Mouse (Mus musculus) ovary, postnatal 10 days (tissue): ENCODE measurements around the gene Dnajb2.

Source experiments
- DNase-seq: peaks from one replicate; pipeline ENCODE4 v3.0.0; 2022; ENCODE audit warnings: low spot score

The Dnajb2 gene

GRCm38 (mm10) chr1:75251112-75251970 is 15.1 kb downstream of the Dnajb2 start:
- peak; percentile 42 for DNase-seq

GRCm38 (mm10) chr1:75252308-75252707 is 16.1 kb downstream of the Dnajb2 start:
- DNase-seq, result no peak

GRCm38 (mm10) chr1:75253029-75253428 is 16.8 kb downstream of the Dnajb2 start:
- no peak for DNase-seq

- DNase-seq, result peak; percentile 48
Observed at GRCm38 (mm10) chr1:75253849-75254624, 17.8 kb downstream of the Dnajb2 start.

- no peak for DNase-seq
Observed at GRCm38 (mm10) chr1:75254625-75255013, 18.4 kb downstream of the Dnajb2 start.

GRCm38 (mm10) chr1:75255516-75256046 is 19.4 kb downstream of the Dnajb2 start:
- DNase-seq, result no peak

GRCm38 (mm10) chr1:75261278-75261677 is 25.1 kb downstream of the Dnajb2 start:
- DNase-seq, result no peak

GRCm38 (mm10) chr1:75262969-75263951 is 27.1 kb downstream of the Dnajb2 start:
- DNase-seq, result peak; percentile 36

- DNase-seq, result no peak
Observed at GRCm38 (mm10) chr1:75264091-75264880, 28.1 kb downstream of the Dnajb2 start, which contains the start of gene Ptprn. Gene Ptprn (minus strand): TSS chr1:75264502.

- DNase-seq, result peak; percentile 57
Observed at GRCm38 (mm10) chr1:75277195-75278188, 41.3 kb downstream of the Dnajb2 start.

- no peak for DNase-seq
Observed at GRCm38 (mm10) chr1:75278228-75278627, 42.0 kb downstream of the Dnajb2 start, which contains the start of gene Resp18. Gene Resp18 (minus strand): TSS chr1:75278415.

- no peak for DNase-seq
Observed at GRCm38 (mm10) chr1:75283017-75283416, 46.8 kb downstream of the Dnajb2 start.

GRCm38 (mm10) chr1:75284911-75285310 is 48.7 kb downstream of the Dnajb2 start:
- DNase-seq, result no peak

GRCm38 (mm10) chr1:75289376-75289775 is 53.2 kb downstream of the Dnajb2 start:
- DNase-seq, result no peak

GRCm38 (mm10) chr1:75289888-75290431 is 53.8 kb downstream of the Dnajb2 start:
- no peak for DNase-seq

GRCm38 (mm10) chr1:75290582-75290981 is 54.4 kb downstream of the Dnajb2 start:
- DNase-seq, result no peak

- no peak for DNase-seq
Observed at GRCm38 (mm10) chr1:75291321-75291720, 55.1 kb downstream of the Dnajb2 start.

- DNase-seq, result no peak
Observed at GRCm38 (mm10) chr1:75292476-75293330, 56.5 kb downstream of the Dnajb2 start.
